9 mouse cellular contexts compared by ENCODE assay signal in genomic region chr7:109129442-109129841, GRCm38 (mm10). TPM values are rescaled to one million over a fixed set of nuclear protein-coding genes. Genes with fewer than 3 reads are reported as not detected.
A peak's percentile ranks its signal among the peaks of the same experiment; 100 is the strongest.
DNase-seq lines count a peak whose midpoint lies in the region; ATAC-seq and TF ChIP-seq lines count a peak whose summit lies in the region.
"Had no signal": no experiment of that assay in that cellular context is flagged by ENCODE, and none has a peak within 500 bp of the region (broad histone marks: within the 10 kb centered on the region; RNA-seq: fewer than 3 reads in every experiment).

No protein-coding gene starts in this region.

- H3K27me3 ChIP-seq in kidney, postnatal 0 days (ENCODE audit: insufficient read depth, low read length): no peaks in the 10 kb centered on the region
- H3K27me3 ChIP-seq in kidney, embryonic 16.5 days (ENCODE audit: insufficient read depth, low read length): no peaks in the 10 kb centered on the region
- H3K27me3 ChIP-seq in MEL (ENCODE audit: control insufficient read depth in 1 of 2, insufficient read depth in 2 of 2, low read length in 2 of 2): no peaks in the 10 kb centered on the region
- H3K27me3 ChIP-seq in embryonic facial prominence, embryonic 14.5 days (replicated peaks; ENCODE audit: control insufficient read depth, insufficient read depth, low read length): no peaks in the 10 kb centered on the region

- TF ChIP-seq POLR2A in MEL (IDR thresholded peaks at IDR 0.05; ENCODE audit: control insufficient read depth in 1 of 2, insufficient read depth in 1 of 2, low read depth in 1 of 2, low read length in 2 of 2, poor library complexity in 1 of 2): no peak

- no peak overlapping the region for H3K4me3 ChIP-seq in kidney, postnatal 0 days (replicated peaks; ENCODE audit: low read depth, low read length)
- H3K4me3 ChIP-seq in kidney, embryonic 16.5 days (ENCODE audit: low read length): no peak overlapping the region
- no peak overlapping the region for H3K4me3 ChIP-seq in MEL (ENCODE audit: control insufficient read depth in 1 of 2, insufficient read depth in 1 of 2, low read depth in 2 of 2, low read length in 2 of 2)
- no peak overlapping the region for H3K4me3 ChIP-seq in embryonic facial prominence, embryonic 14.5 days (ENCODE audit: low read depth, low read length)

- TF ChIP-seq RAD21 in MEL (IDR thresholded peaks at IDR 0.05; ENCODE audit: low read depth, low read length): no peak

- DNase-seq in kidney, postnatal 0 days (ENCODE audit: low spot score): peak; percentile 72
- DNase-seq in 3T3-L1 (ENCODE audit: low read depth, low spot score): peak; percentile 23
- peak; percentile 48 for DNase-seq in MEL (ENCODE audit: low read depth, low spot score)
- peak; percentile 62 for DNase-seq in embryonic facial prominence, embryonic 14.5 days (ENCODE audit: low spot score)
- DNase-seq in cerebellum, adult 8-10 months: no peak
- DNase-seq in right cerebral cortex, adult 2 months (ENCODE audit: low spot score in 2 of 2): no peak
- DNase-seq in layer of hippocampus, postnatal 25 days (ENCODE audit: extremely low spot score in 1 of 2, low spot score in 1 of 2): no peak

- no peak overlapping the region for H3K4me2 ChIP-seq in kidney, postnatal 0 days (ENCODE audit: low read length)
- H3K4me2 ChIP-seq in kidney, embryonic 16.5 days (replicated peaks; ENCODE audit: low read depth, low read length): no peak overlapping the region
- H3K4me2 ChIP-seq in embryonic facial prominence, embryonic 14.5 days (ENCODE audit: low read depth, low read length): no peak overlapping the region

- no peaks in the 10 kb centered on the region for H3K79me2 ChIP-seq in MEL (ENCODE audit: control insufficient read depth, insufficient read depth, low read length, poor library complexity)

- no peaks in the 10 kb centered on the region for H3K36me3 ChIP-seq in kidney, postnatal 0 days (ENCODE audit: insufficient read depth, low read length)
- H3K36me3 ChIP-seq in kidney, embryonic 16.5 days (ENCODE audit: insufficient read depth, low read length): no peaks in the 10 kb centered on the region
- no peaks in the 10 kb centered on the region for H3K36me3 ChIP-seq in MEL (ENCODE audit: control insufficient read depth in 1 of 2, insufficient read depth in 2 of 2, low read length in 2 of 2)
- H3K36me3 ChIP-seq in embryonic facial prominence, embryonic 14.5 days (ENCODE audit: control insufficient read depth, insufficient read depth, low read length): no peaks in the 10 kb centered on the region

- H3K9me3 ChIP-seq in kidney, postnatal 0 days (replicated peaks; ENCODE audit: low read length): no peaks in the 10 kb centered on the region
- H3K9me3 ChIP-seq in kidney, embryonic 16.5 days (ENCODE audit: low read length): no peaks in the 10 kb centered on the region
- H3K9me3 ChIP-seq in MEL (replicated peaks; ENCODE audit: insufficient read depth, low read length): no peaks in the 10 kb centered on the region
- no peaks in the 10 kb centered on the region for H3K9me3 ChIP-seq in embryonic facial prominence, embryonic 14.5 days (ENCODE audit: control insufficient read depth, low read length)

- no peak overlapping the region for H3K9ac ChIP-seq in kidney, postnatal 0 days (ENCODE audit: low read depth, low read length)
- no peak overlapping the region for H3K9ac ChIP-seq in kidney, embryonic 16.5 days (replicated peaks; ENCODE audit: low read length)
- no peak overlapping the region for H3K9ac ChIP-seq in MEL (ENCODE audit: control insufficient read depth, low read depth, low read length, poor library complexity, severe bottlenecking)
- no peak overlapping the region for H3K9ac ChIP-seq in embryonic facial prominence, embryonic 14.5 days (ENCODE audit: low read depth, low read length)

- no peak overlapping the region for H3K27ac ChIP-seq in kidney, postnatal 0 days
- H3K27ac ChIP-seq in kidney, embryonic 16.5 days (ENCODE audit: low read length): no peak overlapping the region
- H3K27ac ChIP-seq in MEL (ENCODE audit: control insufficient read depth, low read depth, low read length): no peak overlapping the region
- H3K27ac ChIP-seq in embryonic facial prominence, embryonic 14.5 days (replicated peaks; ENCODE audit: low read depth, low read length): no peak overlapping the region
- H3K27ac ChIP-seq: macrophage had no signal

- no peak for ATAC-seq in kidney, postnatal 0 days (replicated peaks; ENCODE audit: low FRiP score, low read depth)
- no peak for ATAC-seq in kidney, embryonic 16.5 days (ENCODE audit: low FRiP score, low TSS enrichment)
- ATAC-seq in embryonic facial prominence, embryonic 14.5 days (ENCODE audit: low read depth): no peak

- TF ChIP-seq EP300 in MEL (IDR thresholded peaks at IDR 0.05; ENCODE audit: low read depth in 1 of 2, low read length in 2 of 2): no peak

- TF ChIP-seq CTCF in kidney, postnatal 0 days (IDR thresholded peaks at IDR 0.05; ENCODE audit: low read depth): no peak
- TF ChIP-seq CTCF in MEL (IDR thresholded peaks at IDR 0.05 in 2 of 3, conservative IDR thresholded peaks at IDR 0.05 in 1 of 3; ENCODE audit: control insufficient read depth in 1 of 3, insufficient read depth in 1 of 3, low read depth in 2 of 3, low read length in 3 of 3, poor library complexity in 1 of 3, severe bottlenecking in 1 of 3): no peak

- no peaks in the 10 kb centered on the region for H3K4me1 ChIP-seq in kidney, postnatal 0 days (replicated peaks; ENCODE audit: insufficient read depth, low read length)
- no peaks in the 10 kb centered on the region for H3K4me1 ChIP-seq in kidney, embryonic 16.5 days (ENCODE audit: insufficient read depth, low read length)
- no peaks in the 10 kb centered on the region for H3K4me1 ChIP-seq in MEL (ENCODE audit: control insufficient read depth in 1 of 2, insufficient read depth in 2 of 2, low read length in 2 of 2)
- H3K4me1 ChIP-seq in embryonic facial prominence, embryonic 14.5 days (ENCODE audit: control insufficient read depth, insufficient read depth, low read length): no peaks in the 10 kb centered on the region

TF ChIP-seq in MEL, 35 proteins besides CTCF, POLR2A, EP300 and RAD21:
- TF ChIP-seq MEF2A (IDR thresholded peaks at IDR 0.05; ENCODE audit: extremely low read depth, insufficient replicate concordance, low read depth, low read length, poor library complexity, severe bottlenecking) (no peak), ZNF384 (IDR thresholded peaks at IDR 0.05; ENCODE audit: low read depth, low read length) (no peak), ZKSCAN1 (IDR thresholded peaks at IDR 0.05; ENCODE audit: low read depth, low read length) (no peak), USF2 (IDR thresholded peaks at IDR 0.05; ENCODE audit: borderline replicate concordance in 1 of 2, insufficient read depth in 1 of 2, low read depth in 1 of 2, low read length in 2 of 2) (no peak), HCFC1 (IDR thresholded peaks at IDR 0.05; ENCODE audit: low read depth, low read length) (no peak), NRF1 (IDR thresholded peaks at IDR 0.05; ENCODE audit: insufficient read depth, low read depth, low read length, poor library complexity, severe bottlenecking) (no peak), POLR2AphosphoS2 (IDR thresholded peaks at IDR 0.05; ENCODE audit: low read length) (no peak), KAT2A (conservative IDR thresholded peaks at IDR 0.05; ENCODE audit: low read depth, low read length) (no peak), SMC3 (IDR thresholded peaks at IDR 0.05; ENCODE audit: low read depth, low read length) (no peak), TCF12 (IDR thresholded peaks at IDR 0.05; ENCODE audit: low read depth, low read length) (no peak), MYC (IDR thresholded peaks at IDR 0.05; ENCODE audit: low read depth, low read length) (no peak), MAX (IDR thresholded peaks at IDR 0.05; ENCODE audit: low read length) (no peak), MAFK (IDR thresholded peaks at IDR 0.05; ENCODE audit: borderline replicate concordance, low read depth, low read length) (no peak)

RNA-seq across cellular contexts. Expression of gene Lmo1, which starts 45.6 kb away (rescaled TPM):
- polyA plus RNA-seq in kidney, postnatal 0 days (2015; fragmentation: Nextera tagmentation; extraction: Ambion mirVana): 8.7 and 11.0 TPM in 2 replicates
- polyA plus RNA-seq in kidney, embryonic 16.5 days (2015; fragmentation: Nextera tagmentation; extraction: Ambion mirVana): 7.6 and 7.7 TPM in 2 replicates
- not detected in 2 replicates for total RNA-seq in MEL (2012; rRNA removed)
- polyA plus RNA-seq in MEL (2012; ENCODE audit: insufficient read depth in 1 of 2, insufficient read length in 2 of 2, low read depth in 1 of 2, low replicate concordance in 2 of 2, missing spikeins in 1 of 2): not detected
- 37.3 and 45.8 TPM in 2 replicates for polyA plus RNA-seq in embryonic facial prominence, embryonic 14.5 days (2014; fragmentation: Nextera tagmentation; extraction: Ambion mirVana)
- total RNA-seq in layer of hippocampus, postnatal 25 days (2021): 10 to 100 TPM; 63.2 to 72.8 TPM
- polyA plus RNA-seq: macrophage had no signal

RNA-seq across cellular contexts. Expression of gene Ric3, which starts 46.3 kb away (rescaled TPM):
- polyA plus RNA-seq in kidney, postnatal 0 days (2015; fragmentation: Nextera tagmentation; extraction: Ambion mirVana): 0.66 and 1.2 TPM in 2 replicates
- 0.79 and 2.2 TPM in 2 replicates for polyA plus RNA-seq in kidney, embryonic 16.5 days (2015; fragmentation: Nextera tagmentation; extraction: Ambion mirVana)
- not detected in 2 replicates for total RNA-seq in MEL (2012; rRNA removed)
- polyA plus RNA-seq in MEL (2012; ENCODE audit: insufficient read depth in 1 of 2, insufficient read length in 2 of 2, low read depth in 1 of 2, low replicate concordance in 2 of 2, missing spikeins in 1 of 2): not detected
- 2.6 and 4.7 TPM in 2 replicates for polyA plus RNA-seq in embryonic facial prominence, embryonic 14.5 days (2014; fragmentation: Nextera tagmentation; extraction: Ambion mirVana)
- 10 to 100 TPM; 64.5 to 68.9 TPM for total RNA-seq in layer of hippocampus, postnatal 25 days (2021)

Comparison
In these comparisons a context has a peak if more than half of its experiments do, and no peak if none do; other contexts are left out.
1. DNase-seq: peak in kidney, postnatal 0 days (single experiment), 3T3-L1 (single experiment), MEL (single experiment) and embryonic facial prominence, embryonic 14.5 days (single experiment); none in cerebellum, adult 8-10 months (single experiment), right cerebral cortex, adult 2 months (0 of 2) and layer of hippocampus, postnatal 25 days (0 of 2).